Mouse (Mus musculus): ENCODE data around the gene Unc79.

- TF ChIP-seq CTCF (IDR thresholded peaks at IDR 0.05; ENCODE audit: low read depth, low read length) (no peak), POLR2AphosphoS5 (IDR thresholded peaks at IDR 0.05; ENCODE audit: insufficient replicate concordance, low read depth, low read length) (no peak), GATA2 (IDR thresholded peaks at IDR 0.05; ENCODE audit: borderline replicate concordance, low read depth, low read length) (no peak), TAL1 (conservative IDR thresholded peaks at IDR 0.05; ENCODE audit: low read depth, low read length) (no peak), GATA1 (IDR thresholded peaks at IDR 0.05; ENCODE audit: borderline replicate concordance, low read length) (no peak)
Observed at GRCm38 (mm10) chr12:103188223-103188622, 239.6 kb downstream of the Unc79 start.
